Mouse (Mus musculus) heart, embryonic 14.5 days (tissue): ENCODE results near the gene Prkcd. TPM values are rescaled to one million over a fixed set of nuclear protein-coding genes. Genes with fewer than 3 reads are reported as not detected.

Experiments
- ATAC-seq: fragments of 200-750 bp; cut with Nextera tagmentation; 2 replicates; pipeline ENCODE4 v1.8.0; 2017; ENCODE audit warnings: low read depth, moderate TSS enrichment; ENCODE audit not compliant: insufficient number of reproducible peaks, insufficient read depth, low FRiP score
- H3K27ac ChIP-seq, 2 experiments: fragments of 200-500 bp in 1 of 2; fragments of 300-500 bp in 1 of 2; sonication (generic) in 1 of 2; replicated peaks in 1 of 2; 2 replicates each; pipeline ENCODE4 v1.5.1; 2012 to 2014; ENCODE audit warnings: low read depth in 2 of 2, low read length in 2 of 2, control low read depth in 1 of 2, mild to moderate bottlenecking in 1 of 2, mixed read lengths in 1 of 2; ENCODE audit not compliant: control insufficient read depth in 1 of 2, insufficient read depth in 1 of 2
- H3K27me3 ChIP-seq: fragments of 300-500 bp; sonication (generic); 2 replicates; pipeline ENCODE4 v1.6.1; 2014; ENCODE audit warnings: mild to moderate bottlenecking, low read length, control low read depth; ENCODE audit not compliant: control insufficient read depth, insufficient read depth
- H3K36me3 ChIP-seq: fragments of 300-500 bp; sonication (generic); 2 replicates; pipeline ENCODE4 v1.6.1; 2014; ENCODE audit warnings: mild to moderate bottlenecking, control low read depth, low read length, mixed read lengths; ENCODE audit not compliant: control insufficient read depth, insufficient read depth
- H3K4me1 ChIP-seq, 2 experiments: fragments of 200-500 bp in 1 of 2; fragments of 300-500 bp in 1 of 2; sonication (generic) in 1 of 2; 2 replicates each; pipeline ENCODE4 v1.6.1; 2012 to 2014; ENCODE audit warnings: low read length in 2 of 2, control low read depth in 1 of 2, mixed read lengths in 1 of 2; ENCODE audit not compliant: control insufficient read depth in 2 of 2, insufficient read depth in 2 of 2
- H3K4me2 ChIP-seq: fragments of 300-500 bp; sonication (generic); 2 replicates; pipeline ENCODE4 v1.6.1; 2014; ENCODE audit warnings: mild to moderate bottlenecking, low read length
- H3K4me3 ChIP-seq, 2 experiments: fragments of 200-500 bp in 1 of 2; fragments of 300-500 bp in 1 of 2; sonication (generic) in 1 of 2; 2 replicates each; pipeline ENCODE4 v1.5.1; 2012 to 2014; ENCODE audit warnings: low read length in 2 of 2, mild to moderate bottlenecking in 2 of 2, control low read depth in 1 of 2, low read depth in 1 of 2, moderate library complexity in 1 of 2; ENCODE audit not compliant: control insufficient read depth in 1 of 2, insufficient read depth in 1 of 2
- H3K9ac ChIP-seq: fragments of 300-500 bp; sonication (generic); 2 replicates; pipeline ENCODE4 v1.6.1; 2014; ENCODE audit warnings: mild to moderate bottlenecking, low read length
- H3K9me3 ChIP-seq: fragments of 300-500 bp; sonication (generic); 2 replicates; pipeline ENCODE4 v1.6.1; 2016; ENCODE audit warnings: low read length, control low read depth; ENCODE audit not compliant: control insufficient read depth
- WGBS: fragments of 180-500 bp; shearing (Covaris S2); extraction: QIAGEN DNeasy Blood & Tissue Kit; methylation state at CpG from one replicate; pipeline ENCODE4 v1.1.7; 2014; 5-methylcytosine and 5-hydroxymethylcytosine counted together
- polyA plus RNA-seq: library from polyadenylated mRNA; unstranded; fragments of >200 nt; fragmentation: Nextera tagmentation; extraction: Ambion mirVana; gene quantifications from 2 replicates; pipeline ENCODE4 v1.2.1, GENCODE M21; 2014

Gene Prkcd
- polyA plus RNA-seq, 1 experiment from 2014 or later, result 38.6 TPM

- H3K27me3 ChIP-seq, result no peaks in the 10 kb centered on the region
- no peak overlapping the region for H3K27ac ChIP-seq
- H3K9ac ChIP-seq, result peak overlapping the region; percentile 17; the same call in 1 of the 2 replicates
- no peak overlapping the region for H3K4me2 ChIP-seq
- H3K36me3 ChIP-seq, result peaks cover 15% of the 10 kb centered on the region
- no peaks in the 10 kb centered on the region for H3K9me3 ChIP-seq
- no peak overlapping the region for H3K4me3 ChIP-seq
- H3K4me1 ChIP-seq, result peaks cover 8 to 15% of the 10 kb centered on the region in 2 experiments; a peak in 2 of 4 replicates
- ATAC-seq, result no peak
- 83% methylated on average over 2 of the region's 2 CpGs for WGBS
Measured at GRCm38 (mm10) chr14:30612962-30613715, 12.9 kb downstream of the Prkcd start.

- 22% methylated on average over 7 of the region's 7 CpGs for WGBS
- no peak for ATAC-seq
- H3K36me3 ChIP-seq, result peaks cover 15% of the 10 kb centered on the region
Measured at GRCm38 (mm10) chr14:30612523-30612922, 13.5 kb downstream of the Prkcd start.

GRCm38 (mm10) chr14:30610940-30611339 is 15.1 kb downstream of the Prkcd start:
- no peak overlapping the region for H3K27ac ChIP-seq
- no peak overlapping the region for H3K4me2 ChIP-seq
- ATAC-seq, result no peak
- H3K4me3 ChIP-seq, result no peak overlapping the region
- peak overlapping the region; percentile 2; the same call in 1 of the 2 replicates for H3K9ac ChIP-seq
- peaks cover 28% of the 10 kb centered on the region for H3K36me3 ChIP-seq
- no peaks in the 10 kb centered on the region for H3K27me3 ChIP-seq
- no peaks in the 10 kb centered on the region for H3K9me3 ChIP-seq
- H3K4me1 ChIP-seq, result peaks cover 8 to 15% of the 10 kb centered on the region in 2 experiments; a peak in 2 of 4 replicates
- WGBS, result 76% methylated on average over 3 of the region's 3 CpGs

More at GRCm38 (mm10) chr14:30612523-30612922, 13.5 kb downstream of the Prkcd start:
- H3K4me3 ChIP-seq, result no peak overlapping the region
- H3K27me3 ChIP-seq, result no peaks in the 10 kb centered on the region
- H3K4me1 ChIP-seq, result peaks cover 8 to 15% of the 10 kb centered on the region in 2 experiments; a peak in 2 of 4 replicates
- peak overlapping the region; percentile 17; the same call in 1 of the 2 replicates for H3K9ac ChIP-seq
- no peak overlapping the region for H3K4me2 ChIP-seq
- no peaks in the 10 kb centered on the region for H3K9me3 ChIP-seq
- no peak overlapping the region for H3K27ac ChIP-seq

- no peak for ATAC-seq
- Histone ChIP-seq H3K27me3 (no peaks in the 10 kb centered on the region), H3K27ac (no peak overlapping the region), H3K9me3 (no peaks in the 10 kb centered on the region), H3K9ac (no peak overlapping the region), H3K4me2 (no peak overlapping the region), H3K4me1 (peaks cover 8 to 15% of the 10 kb centered on the region in 2 experiments; a peak in 2 of 4 replicates), H3K36me3 (peaks cover 31% of the 10 kb centered on the region), H3K4me3 (no peak overlapping the region)
- 76% methylated on average over 2 of the region's 2 CpGs for WGBS
Measured at GRCm38 (mm10) chr14:30610304-30610703, 15.7 kb downstream of the Prkcd start.

GRCm38 (mm10) chr14:30609499-30609898 is 16.5 kb downstream of the Prkcd start:
- no peaks in the 10 kb centered on the region for H3K27me3 ChIP-seq
- WGBS, result 91% methylated on average over 3 of the region's 3 CpGs

GRCm38 (mm10) chr14:30608176-30608575 is 17.8 kb downstream of the Prkcd start:
- Histone ChIP-seq H3K27me3 (no peaks in the 10 kb centered on the region), H3K27ac (no peak overlapping the region), H3K4me1 (peaks cover 3 to 9% of the 10 kb centered on the region in 2 experiments; a peak in 2 of 4 replicates), H3K36me3 (peaks cover 43% of the 10 kb centered on the region), H3K4me3 (no peak overlapping the region), H3K9ac (no peak overlapping the region), H3K4me2 (no peak overlapping the region), H3K9me3 (no peaks in the 10 kb centered on the region)
- ATAC-seq, result no peak
- 87% methylated on average over 6 of the region's 6 CpGs for WGBS

More at GRCm38 (mm10) chr14:30609499-30609898, 16.5 kb downstream of the Prkcd start:
- Histone ChIP-seq H3K4me1 (peaks cover 4 to 10% of the 10 kb centered on the region in 2 experiments; a peak in 2 of 4 replicates), H3K27ac (no peak overlapping the region), H3K9ac (no peak overlapping the region), H3K36me3 (peaks cover 32% of the 10 kb centered on the region), H3K4me2 (no peak overlapping the region), H3K9me3 (no peaks in the 10 kb centered on the region), H3K4me3 (no peak overlapping the region)
- ATAC-seq, result no peak

- H3K27ac ChIP-seq, result no peak overlapping the region
- H3K4me1 ChIP-seq, result peaks cover 3 to 9% of the 10 kb centered on the region in 2 experiments; a peak in 2 of 4 replicates
- H3K36me3 ChIP-seq, result peaks cover 46% of the 10 kb centered on the region
- no peaks in the 10 kb centered on the region for H3K9me3 ChIP-seq
- H3K9ac ChIP-seq, result no peak overlapping the region
- peak; percentile 22; the same call in 1 of the 2 replicates for ATAC-seq
- 80% methylated on average over 4 of the region's 4 CpGs for WGBS
- no peak overlapping the region for H3K4me3 ChIP-seq
- H3K4me2 ChIP-seq, result no peak overlapping the region
- H3K27me3 ChIP-seq, result no peaks in the 10 kb centered on the region
Measured at GRCm38 (mm10) chr14:30607696-30608095, 18.3 kb downstream of the Prkcd start.
